Mouse (Mus musculus): ENCODE results near the gene Kcnq1. TPM values are rescaled to one million over a fixed set of nuclear protein-coding genes. Genes with fewer than 3 reads are reported as not detected.
A peak's percentile ranks its signal among the peaks of the same experiment; 100 is the strongest.

Gene Kcnq1
- polyA plus RNA-seq (2014; fragmentation: Nextera tagmentation; extraction: Ambion mirVana): 0.90 and 2.1 TPM in 2 replicates

GRCm38 (mm10) chr7:143106062-143106461 lies at the start of gene Kcnq1:
TSS of gene Kcnq1 (plus strand) at chr7:143106362.
- Histone ChIP-seq H3K9ac (ENCODE audit: low read length) (no peak within 1 kb of the TSS), H3K27me3 (replicated peaks; ENCODE audit: control insufficient read depth, insufficient read depth, low read length) (peaks cover 38% of the 10 kb centered on the region), H3K27ac (ENCODE audit: low read depth, low read length) (no peak within 1 kb of the TSS), H3K4me2 (ENCODE audit: low read length) (peak within 1 kb of the TSS; percentile 44), H3K9me3 (replicated peaks; ENCODE audit: control insufficient read depth, low read length) (no peaks in the 10 kb centered on the region), H3K4me1 (ENCODE audit: control insufficient read depth, insufficient read depth, low read length) (no peaks in the 10 kb centered on the region), H3K36me3 (ENCODE audit: control insufficient read depth, insufficient read depth, low read length) (no peaks in the 10 kb centered on the region), H3K4me3 (ENCODE audit: low read depth, low read length) (peak within 1 kb of the TSS; percentile 11; the same call in 1 of the 2 replicates)
- DNase-seq (ENCODE audit: low spot score) (no peak), ATAC-seq (no peak)
- 64% methylated on average over 4 of the region's 4 CpGs for WGBS

- H3K27ac ChIP-seq (ENCODE audit: low read depth, low read length): no peak overlapping the region
- no peak overlapping the region for H3K4me2 ChIP-seq (ENCODE audit: low read length)
- no peak overlapping the region for H3K9ac ChIP-seq (ENCODE audit: low read length)
- no peaks in the 10 kb centered on the region for H3K9me3 ChIP-seq (replicated peaks; ENCODE audit: control insufficient read depth, low read length)
- no peaks in the 10 kb centered on the region for H3K27me3 ChIP-seq (replicated peaks; ENCODE audit: control insufficient read depth, insufficient read depth, low read length)
- peaks cover 19% of the 10 kb centered on the region for H3K4me1 ChIP-seq (ENCODE audit: control insufficient read depth, insufficient read depth, low read length)
- 85% methylated on average over 5 of the region's 5 CpGs for WGBS
- H3K4me3 ChIP-seq (ENCODE audit: low read depth, low read length): no peak overlapping the region
- ATAC-seq (no peak), DNase-seq (ENCODE audit: low spot score) (no peak)
- H3K36me3 ChIP-seq (ENCODE audit: control insufficient read depth, insufficient read depth, low read length): peaks cover 6% of the 10 kb centered on the region
Measured at GRCm38 (mm10) chr7:143057023-143057422, 49.1 kb upstream of the Kcnq1 start.

- H3K4me1 ChIP-seq (ENCODE audit: control insufficient read depth, insufficient read depth, low read length): peaks cover 15% of the 10 kb centered on the region
- no peaks in the 10 kb centered on the region for H3K27me3 ChIP-seq (replicated peaks; ENCODE audit: control insufficient read depth, insufficient read depth, low read length)
- H3K36me3 ChIP-seq (ENCODE audit: control insufficient read depth, insufficient read depth, low read length): peaks cover 13% of the 10 kb centered on the region
- H3K4me2 ChIP-seq (ENCODE audit: low read length): no peak overlapping the region
- no peak overlapping the region for H3K4me3 ChIP-seq (ENCODE audit: low read depth, low read length)
- DNase-seq (ENCODE audit: low spot score) (no peak), ATAC-seq (no peak)
- no peak overlapping the region for H3K27ac ChIP-seq (ENCODE audit: low read depth, low read length)
- H3K9me3 ChIP-seq (replicated peaks; ENCODE audit: control insufficient read depth, low read length): no peaks in the 10 kb centered on the region
- WGBS: 91% methylated on average over 9 of the region's 9 CpGs
- H3K9ac ChIP-seq (ENCODE audit: low read length): no peak overlapping the region
Measured at GRCm38 (mm10) chr7:143057667-143058220, 48.4 kb upstream of the Kcnq1 start.

- Histone ChIP-seq H3K4me3 (ENCODE audit: low read depth, low read length) (no peak overlapping the region), H3K36me3 (ENCODE audit: control insufficient read depth, insufficient read depth, low read length) (peaks cover 18% of the 10 kb centered on the region), H3K4me1 (ENCODE audit: control insufficient read depth, insufficient read depth, low read length) (peaks cover 15% of the 10 kb centered on the region), H3K27ac (ENCODE audit: low read depth, low read length) (no peak overlapping the region), H3K9ac (ENCODE audit: low read length) (no peak overlapping the region), H3K4me2 (ENCODE audit: low read length) (no peak overlapping the region), H3K27me3 (replicated peaks; ENCODE audit: control insufficient read depth, insufficient read depth, low read length) (no peaks in the 10 kb centered on the region), H3K9me3 (replicated peaks; ENCODE audit: control insufficient read depth, low read length) (no peaks in the 10 kb centered on the region)
- DNase-seq (ENCODE audit: low spot score) (no peak), ATAC-seq (no peak)
- 83% methylated on average over 5 of the region's 5 CpGs for WGBS
Measured at GRCm38 (mm10) chr7:143058221-143058697, 47.9 kb upstream of the Kcnq1 start.

- ATAC-seq: no peak
- no peak overlapping the region for H3K27ac ChIP-seq (ENCODE audit: low read depth, low read length)
- H3K4me2 ChIP-seq (ENCODE audit: low read length): no peak overlapping the region
- H3K9me3 ChIP-seq (replicated peaks; ENCODE audit: control insufficient read depth, low read length): no peaks in the 10 kb centered on the region
- no peaks in the 10 kb centered on the region for H3K27me3 ChIP-seq (replicated peaks; ENCODE audit: control insufficient read depth, insufficient read depth, low read length)
- peaks cover 7% of the 10 kb centered on the region for H3K4me1 ChIP-seq (ENCODE audit: control insufficient read depth, insufficient read depth, low read length)
- WGBS: 78% methylated on average over 5 of the region's 5 CpGs
- H3K4me3 ChIP-seq (ENCODE audit: low read depth, low read length): no peak overlapping the region
- peaks cover 28% of the 10 kb centered on the region for H3K36me3 ChIP-seq (ENCODE audit: control insufficient read depth, insufficient read depth, low read length)
- H3K9ac ChIP-seq (ENCODE audit: low read length): no peak overlapping the region
- DNase-seq (ENCODE audit: low spot score): no peak
Measured at GRCm38 (mm10) chr7:143059202-143059870, 46.8 kb upstream of the Kcnq1 start.

- H3K4me2 ChIP-seq (ENCODE audit: low read length): no peak overlapping the region
- no peak overlapping the region for H3K27ac ChIP-seq (ENCODE audit: low read depth, low read length)
- H3K9me3 ChIP-seq (replicated peaks; ENCODE audit: control insufficient read depth, low read length): no peaks in the 10 kb centered on the region
- H3K4me1 ChIP-seq (ENCODE audit: control insufficient read depth, insufficient read depth, low read length): no peaks in the 10 kb centered on the region
- 94% methylated on average over 2 of the region's 2 CpGs for WGBS
- no peak overlapping the region for H3K4me3 ChIP-seq (ENCODE audit: low read depth, low read length)
- ATAC-seq (no peak), DNase-seq (ENCODE audit: low spot score) (no peak)
- no peaks in the 10 kb centered on the region for H3K27me3 ChIP-seq (replicated peaks; ENCODE audit: control insufficient read depth, insufficient read depth, low read length)
- H3K9ac ChIP-seq (ENCODE audit: low read length): no peak overlapping the region
- peaks cover 60% of the 10 kb centered on the region for H3K36me3 ChIP-seq (ENCODE audit: control insufficient read depth, insufficient read depth, low read length)
Measured at GRCm38 (mm10) chr7:143062704-143063103, 43.5 kb upstream of the Kcnq1 start.

GRCm38 (mm10) chr7:143064226-143064625 lies 41.9 kb upstream of the Kcnq1 start:
- WGBS: 73% methylated on average over 6 of the region's 6 CpGs

GRCm38 (mm10) chr7:143065692-143066091 lies 40.5 kb upstream of the Kcnq1 start:
- H3K36me3 ChIP-seq (ENCODE audit: control insufficient read depth, insufficient read depth, low read length): peaks cover 61% of the 10 kb centered on the region
- no peak for ATAC-seq
- 100% methylated on average over 2 of the region's 2 CpGs for WGBS
- no peaks in the 10 kb centered on the region for H3K9me3 ChIP-seq (replicated peaks; ENCODE audit: control insufficient read depth, low read length)
- no peak overlapping the region for H3K27ac ChIP-seq (ENCODE audit: low read depth, low read length)
- H3K4me3 ChIP-seq (ENCODE audit: low read depth, low read length): no peak overlapping the region
- no peak overlapping the region for H3K4me2 ChIP-seq (ENCODE audit: low read length)
- no peaks in the 10 kb centered on the region for H3K27me3 ChIP-seq (replicated peaks; ENCODE audit: control insufficient read depth, insufficient read depth, low read length)
- no peak for DNase-seq (ENCODE audit: low spot score)
- H3K9ac ChIP-seq (ENCODE audit: low read length): no peak overlapping the region
- peaks cover 14% of the 10 kb centered on the region for H3K4me1 ChIP-seq (ENCODE audit: control insufficient read depth, insufficient read depth, low read length)

More at GRCm38 (mm10) chr7:143064226-143064625, 41.9 kb upstream of the Kcnq1 start:
- DNase-seq (ENCODE audit: low spot score): no peak
- no peak for ATAC-seq
- H3K4me1 ChIP-seq (ENCODE audit: control insufficient read depth, insufficient read depth, low read length): peaks cover 7% of the 10 kb centered on the region
- no peaks in the 10 kb centered on the region for H3K27me3 ChIP-seq (replicated peaks; ENCODE audit: control insufficient read depth, insufficient read depth, low read length)
- no peak overlapping the region for H3K9ac ChIP-seq (ENCODE audit: low read length)
- H3K4me2 ChIP-seq (ENCODE audit: low read length): no peak overlapping the region
- H3K27ac ChIP-seq (ENCODE audit: low read depth, low read length): no peak overlapping the region
- no peak overlapping the region for H3K4me3 ChIP-seq (ENCODE audit: low read depth, low read length)
- H3K36me3 ChIP-seq (ENCODE audit: control insufficient read depth, insufficient read depth, low read length): peaks cover 61% of the 10 kb centered on the region
- no peaks in the 10 kb centered on the region for H3K9me3 ChIP-seq (replicated peaks; ENCODE audit: control insufficient read depth, low read length)

- no peak for ATAC-seq
- WGBS: 73% methylated on average over 2 of the region's 2 CpGs
- no peak overlapping the region for H3K27ac ChIP-seq (ENCODE audit: low read depth, low read length)
- H3K27me3 ChIP-seq (replicated peaks; ENCODE audit: control insufficient read depth, insufficient read depth, low read length): no peaks in the 10 kb centered on the region
- DNase-seq (ENCODE audit: low spot score): no peak
- H3K36me3 ChIP-seq (ENCODE audit: control insufficient read depth, insufficient read depth, low read length): peaks cover 57% of the 10 kb centered on the region
- H3K4me1 ChIP-seq (ENCODE audit: control insufficient read depth, insufficient read depth, low read length): peaks cover 15% of the 10 kb centered on the region
- no peaks in the 10 kb centered on the region for H3K9me3 ChIP-seq (replicated peaks; ENCODE audit: control insufficient read depth, low read length)
- H3K9ac ChIP-seq (ENCODE audit: low read length): no peak overlapping the region
- no peak overlapping the region for H3K4me3 ChIP-seq (ENCODE audit: low read depth, low read length)
- H3K4me2 ChIP-seq (ENCODE audit: low read length): no peak overlapping the region
Measured at GRCm38 (mm10) chr7:143067469-143067868, 38.7 kb upstream of the Kcnq1 start.

All from forebrain, embryonic 14.5 days (tissue).